Mouse (Mus musculus): ENCODE results near the gene Gcg.
A peak's percentile ranks its signal among the peaks of the same experiment; 100 is the strongest.

Gene Gcg

DNA sequence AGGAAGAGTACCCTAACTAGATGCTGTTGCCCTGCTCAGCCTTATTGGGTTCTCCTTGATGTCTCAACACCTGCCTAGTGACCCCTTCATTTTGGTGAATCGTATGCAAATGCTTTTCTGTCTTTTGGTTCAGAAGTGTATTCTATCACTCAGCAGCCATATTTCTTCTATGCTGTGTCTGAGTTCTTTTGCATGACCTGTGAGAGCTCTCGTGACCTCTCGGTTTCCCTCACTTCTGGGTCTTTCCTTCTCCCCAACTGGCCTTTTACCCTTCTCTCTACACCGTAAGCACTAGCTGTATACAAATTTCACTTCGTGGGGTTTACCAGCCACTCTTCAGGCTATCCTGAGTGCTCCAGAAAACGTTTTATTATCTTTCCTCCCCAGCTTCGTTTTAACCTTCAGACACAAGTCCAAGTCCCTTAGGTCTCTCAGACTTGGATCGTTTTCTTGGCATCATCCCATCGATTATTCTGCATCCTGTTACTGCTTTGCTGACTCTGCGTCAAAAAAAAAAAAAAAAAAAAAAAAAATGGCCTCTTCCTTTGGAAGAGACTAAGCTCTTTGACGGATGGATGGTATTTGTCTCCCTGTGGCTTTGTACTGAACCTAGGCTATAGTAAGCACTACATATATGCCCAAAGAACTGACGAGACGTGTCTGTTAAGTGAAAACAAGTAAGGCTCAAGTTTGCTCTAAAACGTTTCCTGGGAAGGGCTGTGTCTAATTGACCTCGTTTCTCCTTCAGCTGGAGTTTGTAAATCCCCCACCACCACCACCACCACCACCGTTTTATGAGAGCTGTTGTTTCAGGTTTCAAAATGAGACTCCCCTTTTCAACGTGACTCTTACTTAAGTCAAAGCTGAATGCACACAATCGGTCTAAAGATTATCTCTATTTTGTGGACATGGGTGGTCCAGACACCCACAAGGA is 23.9 kb downstream of the Gcg start:
- no peak for DNase-seq

- peak; percentile 9 for DNase-seq
Measured at GRCm38 (mm10) chr2:62458070-62458469, 25.4 kb downstream of the Gcg start.

DNA sequence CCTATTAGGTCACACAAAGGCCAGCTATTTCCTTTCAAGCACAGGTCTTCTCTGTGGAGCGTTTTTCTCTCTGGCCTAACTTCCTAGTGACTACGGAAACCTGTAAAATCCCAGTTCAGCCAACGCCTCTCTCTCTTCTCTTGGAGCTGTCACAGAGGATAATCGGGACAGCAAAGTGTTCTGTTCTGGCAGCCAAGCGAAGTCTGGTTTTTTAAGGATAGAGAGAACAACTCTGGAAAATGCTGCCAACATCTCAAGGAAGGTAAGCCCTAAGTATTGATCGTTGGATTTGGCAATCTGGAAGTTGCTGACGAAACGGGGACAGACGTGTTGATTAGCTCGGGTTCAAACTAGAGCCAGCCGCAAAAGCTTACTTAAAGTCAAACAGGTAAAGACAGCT is 28.5 kb downstream of the Gcg start:
- no peak for DNase-seq

DNA sequence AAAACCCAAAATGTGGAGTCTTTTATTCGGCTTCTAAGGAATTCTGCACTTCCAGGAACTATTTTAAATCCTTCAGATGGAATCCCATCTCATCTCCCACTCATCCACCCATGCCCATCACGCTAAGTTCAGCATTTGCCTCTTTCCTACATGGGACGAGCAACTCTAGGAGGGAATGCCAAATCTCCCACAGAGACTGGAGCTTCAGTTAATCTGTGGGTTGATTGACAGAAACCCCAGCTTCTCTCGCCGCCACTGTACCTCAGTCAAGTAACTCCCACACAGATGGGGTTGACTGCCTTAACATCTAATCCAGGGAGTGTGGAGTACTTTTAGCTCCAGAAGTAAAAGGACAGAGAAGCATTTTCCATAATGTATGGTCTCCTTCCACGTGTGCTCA is 29.4 kb downstream of the Gcg start:
- DNase-seq: no peak

DNA sequence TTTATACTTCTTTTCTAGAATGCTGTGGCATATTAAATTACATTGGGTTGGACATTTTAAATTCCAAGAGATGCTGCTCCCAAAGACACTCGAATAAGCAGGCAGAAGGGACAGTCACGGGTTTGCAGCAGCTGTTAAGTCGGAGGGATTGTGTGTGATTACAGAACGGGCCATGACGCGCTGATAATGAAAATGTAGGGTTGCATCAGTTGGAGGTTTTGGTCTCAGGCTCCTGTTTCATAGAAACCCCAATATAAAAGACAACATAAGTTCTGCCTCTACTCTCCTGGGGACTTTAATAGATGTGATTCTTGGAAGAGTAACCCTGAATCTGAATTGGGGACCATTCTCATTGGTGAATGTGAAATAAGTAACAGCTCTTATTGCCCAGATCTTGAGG is 33.1 kb downstream of the Gcg start:
- no peak for DNase-seq

DNA sequence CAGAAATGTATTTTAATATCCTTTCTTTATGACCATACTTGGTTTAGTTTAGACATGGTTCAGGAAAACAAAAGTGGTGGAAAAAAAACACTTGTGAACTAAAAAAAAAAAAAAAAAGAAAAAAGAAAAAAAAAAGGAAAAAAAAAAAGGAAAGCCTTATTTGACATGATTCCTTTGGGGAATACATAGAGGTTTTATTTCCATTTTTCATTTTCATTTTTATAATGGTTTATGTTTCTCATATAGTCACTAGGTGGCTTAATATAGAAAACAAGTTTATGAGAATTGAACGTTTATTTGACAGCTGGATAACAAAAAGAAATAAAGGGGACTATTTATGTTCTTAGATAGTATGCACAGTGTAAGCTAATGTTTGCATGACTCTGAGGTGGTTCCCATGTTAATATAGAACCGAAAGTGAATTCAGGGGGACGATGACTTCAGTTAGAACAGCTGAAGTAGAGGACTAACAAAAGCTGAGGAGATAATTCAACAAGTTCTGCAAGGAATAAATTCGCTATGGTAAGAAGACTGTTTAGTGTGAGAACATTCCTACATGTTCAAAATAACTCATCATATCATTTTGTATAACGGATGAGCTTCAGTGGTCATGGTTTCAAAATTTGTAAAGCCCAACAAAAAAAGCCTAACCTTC is 33.6 kb downstream of the Gcg start:
- no peak for DNase-seq

DNA sequence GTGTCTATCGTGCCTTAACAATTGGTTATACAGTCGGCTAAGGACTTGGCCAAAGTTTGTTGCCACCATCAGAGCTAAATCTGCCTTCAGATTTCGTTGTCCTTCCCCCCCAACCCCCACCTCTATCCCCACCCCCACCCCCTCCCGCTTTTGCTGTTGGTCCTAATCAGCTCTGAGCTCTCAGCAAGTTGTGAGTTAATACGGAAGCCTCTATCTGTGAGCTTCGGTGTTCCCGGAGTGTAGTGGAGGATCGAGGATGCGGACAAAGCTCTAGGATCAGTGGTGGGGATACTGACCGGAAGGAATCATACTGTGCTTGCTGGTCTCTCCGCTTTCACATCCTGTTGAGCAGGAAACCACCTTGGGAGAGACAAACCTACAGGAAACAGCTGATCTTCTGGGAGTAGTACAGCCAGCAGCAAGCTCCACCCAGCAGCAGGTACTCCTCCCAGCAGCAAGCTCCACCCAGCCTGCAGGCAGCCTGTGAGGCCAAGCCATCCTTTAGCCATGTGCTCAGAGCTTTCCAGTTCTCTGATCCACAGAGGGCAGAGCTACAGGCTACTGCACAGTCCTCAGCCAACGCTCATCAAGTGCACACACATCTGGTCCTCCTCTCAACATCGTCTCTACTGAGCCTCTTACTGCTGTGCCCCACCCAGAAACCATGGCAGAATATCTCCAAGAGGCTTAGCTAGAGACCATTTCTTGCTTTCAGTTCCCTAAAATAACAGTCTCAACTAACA is 42.5 kb downstream of the Gcg start:
- no peak for DNase-seq

DNA sequence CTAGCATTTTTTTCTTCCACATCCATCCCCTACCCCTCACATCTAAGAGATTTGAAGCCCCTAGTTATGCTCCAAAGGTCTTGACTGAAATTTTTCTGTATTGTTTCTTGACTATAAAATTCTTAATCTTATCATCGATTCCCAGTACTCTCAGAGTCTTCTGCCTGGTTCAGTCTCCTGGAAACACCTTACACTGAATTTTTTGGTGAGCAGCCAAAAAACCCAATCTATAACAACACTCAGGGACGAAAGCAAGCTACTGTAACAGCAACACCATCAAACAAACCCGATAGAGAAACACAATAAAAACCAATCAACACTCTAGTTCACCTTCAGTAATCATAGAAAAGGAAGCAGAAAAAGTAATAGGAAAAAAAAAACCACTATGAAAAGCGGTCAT is 43.4 kb downstream of the Gcg start:
- DNase-seq: no peak

DNA sequence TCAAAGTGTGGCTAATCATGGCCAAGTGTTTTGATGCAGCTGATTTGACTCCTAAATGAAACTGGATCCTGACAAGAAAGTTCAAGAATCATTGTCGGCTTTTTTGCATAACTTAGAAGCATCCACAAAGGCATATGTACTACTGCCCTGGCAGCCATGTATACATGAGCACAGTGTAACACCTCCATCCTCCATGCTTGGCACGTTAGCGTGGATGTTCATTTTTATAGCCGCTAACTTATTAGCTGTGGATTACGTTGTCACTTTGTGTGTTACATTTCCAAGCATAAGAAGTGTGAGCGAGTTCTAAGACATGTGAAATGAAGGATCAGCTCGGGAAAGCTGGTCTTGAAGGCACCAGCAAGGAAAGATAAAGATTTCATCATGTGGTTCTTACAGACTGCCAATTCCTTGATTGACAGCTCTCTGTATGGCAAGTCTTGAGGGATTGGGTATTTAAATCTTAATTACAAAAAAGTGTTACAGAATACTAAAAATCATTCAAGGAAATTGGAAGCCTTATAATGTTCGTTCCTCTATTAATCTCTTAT is 52.1 kb downstream of the Gcg start:
- no peak for DNase-seq

DNA sequence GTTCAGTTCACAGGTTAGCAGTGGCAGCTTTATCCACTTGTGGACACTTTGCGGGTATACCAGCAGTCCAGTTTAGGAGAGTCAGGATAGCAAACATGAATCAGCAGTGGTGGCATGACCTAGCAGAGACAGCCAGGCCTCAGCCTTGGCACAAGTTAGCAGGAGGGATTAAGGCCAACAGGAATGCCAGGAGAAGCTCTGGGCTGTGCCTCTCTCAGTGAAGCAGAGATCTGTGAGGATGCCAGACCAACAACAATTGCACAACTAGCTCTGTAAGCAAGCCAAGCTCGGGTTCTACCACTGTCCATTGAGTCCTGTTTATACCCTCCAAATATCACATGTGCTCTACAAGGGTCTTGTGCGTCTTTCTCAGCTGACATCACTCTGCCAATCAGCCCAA is 57.5 kb downstream of the Gcg start:
- no peak for DNase-seq

Data from cerebellum, adult 9-10 months (tissue).